Mouse (Mus musculus): ENCODE data around the gene Zfp691. TPM values are rescaled to one million over a fixed set of nuclear protein-coding genes. Genes with fewer than 3 reads are reported as not detected.

Gene Zfp691
- polyA plus RNA-seq, 1 experiment from 2014 or later, result 11.0 TPM

DNA sequence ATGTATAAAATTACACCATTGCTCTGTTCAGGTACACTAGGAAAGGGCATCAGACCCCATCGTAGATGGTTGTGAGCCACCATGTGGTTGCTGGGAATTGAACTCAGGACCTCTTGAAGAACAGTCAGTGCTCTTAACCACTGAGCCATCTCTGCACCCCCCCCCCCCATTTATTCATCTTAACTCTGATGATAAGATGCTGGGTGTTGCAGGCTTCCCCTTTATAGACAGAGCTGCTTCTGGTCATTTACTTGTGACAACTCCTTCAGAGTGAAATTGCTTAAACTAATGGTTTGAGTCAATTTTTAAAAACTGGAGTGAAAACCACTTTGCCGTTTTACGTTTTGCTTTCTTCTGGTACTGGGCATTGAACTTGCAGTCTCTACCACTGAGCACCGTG lies 18.8 kb upstream of the Zfp691 start:
- Histone ChIP-seq H3K4me1 (ENCODE audit: control insufficient read depth, insufficient read depth, low read length) (no peaks in the 10 kb centered on the region), H3K9me3 (ENCODE audit: control insufficient read depth, low read length) (no peaks in the 10 kb centered on the region), H3K4me2 (replicated peaks; ENCODE audit: low read depth, low read length) (no peak overlapping the region), H3K27ac (ENCODE audit: low read depth, low read length) (no peak overlapping the region), H3K27me3 (ENCODE audit: control insufficient read depth, insufficient read depth, low read length) (no peaks in the 10 kb centered on the region), H3K9ac (ENCODE audit: low read depth, low read length) (no peak overlapping the region), H3K4me3 (ENCODE audit: low read length) (no peak overlapping the region), H3K36me3 (ENCODE audit: control insufficient read depth, insufficient read depth, low read length) (0 out of 2 replicates have a peak, but pooled peaks cover 3% of the 10 kb centered on the region)
- WGBS, result 93% methylated on average over 4 of the region's 4 CpGs
- no peak for ATAC-seq (ENCODE audit: low FRiP score, low TSS enrichment)

DNA sequence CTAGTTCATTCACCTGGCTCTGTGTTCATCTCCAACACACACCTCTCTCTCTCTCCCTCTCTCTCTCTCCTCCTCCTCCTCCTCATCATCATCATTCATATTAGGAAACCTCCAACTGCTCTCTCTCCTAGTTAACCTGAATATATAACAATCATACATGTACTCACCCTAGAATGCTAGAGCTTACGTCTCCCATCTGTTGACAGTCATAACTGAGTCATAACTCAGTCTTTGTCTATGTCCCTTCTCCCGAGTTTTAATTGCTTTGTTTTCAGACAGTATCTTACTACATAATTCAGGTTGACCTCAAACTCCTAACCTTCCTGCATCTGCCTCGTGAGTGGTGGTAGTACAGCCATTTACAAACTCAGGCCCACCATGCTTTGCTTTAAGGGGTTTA lies 17.3 kb upstream of the Zfp691 start:
- H3K27ac ChIP-seq (ENCODE audit: low read depth, low read length), result no peak overlapping the region
- no peaks in the 10 kb centered on the region for H3K9me3 ChIP-seq (ENCODE audit: control insufficient read depth, low read length)
- 66% methylated on average over 3 of the region's 3 CpGs for WGBS
- H3K4me1 ChIP-seq (ENCODE audit: control insufficient read depth, insufficient read depth, low read length), result no peaks in the 10 kb centered on the region
- H3K4me2 ChIP-seq (replicated peaks; ENCODE audit: low read depth, low read length), result no peak overlapping the region
- H3K36me3 ChIP-seq (ENCODE audit: control insufficient read depth, insufficient read depth, low read length), result no peaks in the 10 kb centered on the region
- ATAC-seq (ENCODE audit: low FRiP score, low TSS enrichment), result no peak
- no peaks in the 10 kb centered on the region for H3K27me3 ChIP-seq (ENCODE audit: control insufficient read depth, insufficient read depth, low read length)
- H3K4me3 ChIP-seq (ENCODE audit: low read length), result no peak overlapping the region
- no peak overlapping the region for H3K9ac ChIP-seq (ENCODE audit: low read depth, low read length)

DNA sequence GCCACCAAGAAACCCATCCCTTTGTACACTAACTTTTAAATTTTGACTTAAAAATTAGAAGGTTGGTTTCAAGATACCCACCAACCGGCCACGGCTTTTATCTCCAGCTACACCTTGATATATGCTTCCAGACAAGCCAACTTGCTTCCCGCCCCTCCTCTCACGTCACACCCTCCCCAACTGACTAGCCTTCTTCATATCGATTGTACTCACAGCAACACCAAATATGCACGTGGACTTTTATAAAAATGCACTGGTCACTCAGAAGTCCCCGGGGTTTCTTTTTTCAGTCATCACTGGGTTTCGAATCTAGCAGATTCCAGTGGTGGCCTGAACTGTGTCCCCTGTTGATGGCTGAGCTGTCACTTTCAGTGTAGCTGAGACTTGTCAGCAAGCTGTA lies 16.6 kb upstream of the Zfp691 start:
- H3K4me1 ChIP-seq (ENCODE audit: control insufficient read depth, insufficient read depth, low read length), result no peaks in the 10 kb centered on the region
- H3K9ac ChIP-seq (ENCODE audit: low read depth, low read length), result no peak overlapping the region
- no peak overlapping the region for H3K27ac ChIP-seq (ENCODE audit: low read depth, low read length)
- H3K36me3 ChIP-seq (ENCODE audit: control insufficient read depth, insufficient read depth, low read length), result no peaks in the 10 kb centered on the region
- no peak for ATAC-seq (ENCODE audit: low FRiP score, low TSS enrichment)
- no peak overlapping the region for H3K4me3 ChIP-seq (ENCODE audit: low read length)
- H3K27me3 ChIP-seq (ENCODE audit: control insufficient read depth, insufficient read depth, low read length), result no peaks in the 10 kb centered on the region
- H3K9me3 ChIP-seq (ENCODE audit: control insufficient read depth, low read length), result no peaks in the 10 kb centered on the region
- WGBS, result 85% methylated on average over 8 of the region's 8 CpGs
- no peak overlapping the region for H3K4me2 ChIP-seq (replicated peaks; ENCODE audit: low read depth, low read length)

DNA sequence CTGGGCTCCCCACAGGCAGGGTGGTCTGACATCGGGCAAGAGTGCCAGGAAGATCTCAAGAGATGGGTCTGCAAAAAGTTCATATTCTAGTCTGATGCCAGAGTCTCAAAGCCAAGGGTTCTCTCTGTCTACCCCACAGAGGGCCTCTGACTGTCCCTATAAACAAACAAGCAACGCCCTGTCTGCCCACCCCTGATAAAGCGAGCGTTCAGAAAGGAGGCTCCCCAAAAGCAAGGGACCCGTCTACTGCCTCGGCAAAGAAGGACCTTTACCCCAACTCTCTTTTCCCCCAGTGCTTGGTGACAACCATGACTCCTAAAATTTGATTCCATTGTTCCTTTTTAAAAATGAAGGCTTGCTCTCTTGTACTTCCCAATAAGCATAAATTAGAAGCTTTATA lies 15.9 kb upstream of the Zfp691 start, which contains the start of gene Ermap:
TSS of gene Ermap (minus strand) at position 148 of the 400 bp plus-strand sequence.
- H3K4me3 ChIP-seq (ENCODE audit: low read length), result no peak within 1 kb of the TSS
- H3K4me2 ChIP-seq (replicated peaks; ENCODE audit: low read depth, low read length), result no peak within 1 kb of the TSS
- no peak for ATAC-seq (ENCODE audit: low FRiP score, low TSS enrichment)
- no peaks in the 10 kb centered on the region for H3K4me1 ChIP-seq (ENCODE audit: control insufficient read depth, insufficient read depth, low read length)
- H3K36me3 ChIP-seq (ENCODE audit: control insufficient read depth, insufficient read depth, low read length), result no peaks in the 10 kb centered on the region
- H3K9ac ChIP-seq (ENCODE audit: low read depth, low read length), result no peak within 1 kb of the TSS
- H3K27me3 ChIP-seq (ENCODE audit: control insufficient read depth, insufficient read depth, low read length), result no peaks in the 10 kb centered on the region
- 71% methylated on average over 6 of the region's 6 CpGs for WGBS
- H3K9me3 ChIP-seq (ENCODE audit: control insufficient read depth, low read length), result no peaks in the 10 kb centered on the region
- H3K27ac ChIP-seq (ENCODE audit: low read depth, low read length), result no peak within 1 kb of the TSS

DNA sequence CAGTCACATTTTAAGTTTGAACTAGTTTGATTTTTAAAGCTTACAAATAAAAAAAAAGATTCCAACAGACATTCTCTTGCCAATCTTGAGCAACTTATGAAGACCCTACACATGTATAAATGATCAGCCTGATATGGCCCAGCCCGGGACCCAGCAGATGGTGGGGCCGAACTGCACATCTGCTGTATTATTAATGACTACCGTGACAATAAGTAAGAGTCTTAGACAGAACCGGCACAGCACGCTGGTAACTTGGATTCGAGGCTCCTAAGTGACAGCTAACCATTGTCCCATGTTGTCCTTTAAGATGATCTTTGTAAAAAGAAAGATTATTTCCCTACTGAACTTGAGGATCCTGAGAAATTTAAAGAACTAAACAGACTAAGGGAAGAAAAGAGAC lies 15.4 kb upstream of the Zfp691 start:
- Histone ChIP-seq H3K4me2 (replicated peaks; ENCODE audit: low read depth, low read length) (no peak overlapping the region), H3K9me3 (ENCODE audit: control insufficient read depth, low read length) (no peaks in the 10 kb centered on the region), H3K4me3 (ENCODE audit: low read length) (no peak overlapping the region), H3K27me3 (ENCODE audit: control insufficient read depth, insufficient read depth, low read length) (no peaks in the 10 kb centered on the region), H3K27ac (ENCODE audit: low read depth, low read length) (no peak overlapping the region), H3K4me1 (ENCODE audit: control insufficient read depth, insufficient read depth, low read length) (no peaks in the 10 kb centered on the region), H3K36me3 (ENCODE audit: control insufficient read depth, insufficient read depth, low read length) (no peaks in the 10 kb centered on the region), H3K9ac (ENCODE audit: low read depth, low read length) (no peak overlapping the region)
- WGBS, result 84% methylated on average over 6 of the region's 6 CpGs
- no peak for ATAC-seq (ENCODE audit: low FRiP score, low TSS enrichment)

DNA sequence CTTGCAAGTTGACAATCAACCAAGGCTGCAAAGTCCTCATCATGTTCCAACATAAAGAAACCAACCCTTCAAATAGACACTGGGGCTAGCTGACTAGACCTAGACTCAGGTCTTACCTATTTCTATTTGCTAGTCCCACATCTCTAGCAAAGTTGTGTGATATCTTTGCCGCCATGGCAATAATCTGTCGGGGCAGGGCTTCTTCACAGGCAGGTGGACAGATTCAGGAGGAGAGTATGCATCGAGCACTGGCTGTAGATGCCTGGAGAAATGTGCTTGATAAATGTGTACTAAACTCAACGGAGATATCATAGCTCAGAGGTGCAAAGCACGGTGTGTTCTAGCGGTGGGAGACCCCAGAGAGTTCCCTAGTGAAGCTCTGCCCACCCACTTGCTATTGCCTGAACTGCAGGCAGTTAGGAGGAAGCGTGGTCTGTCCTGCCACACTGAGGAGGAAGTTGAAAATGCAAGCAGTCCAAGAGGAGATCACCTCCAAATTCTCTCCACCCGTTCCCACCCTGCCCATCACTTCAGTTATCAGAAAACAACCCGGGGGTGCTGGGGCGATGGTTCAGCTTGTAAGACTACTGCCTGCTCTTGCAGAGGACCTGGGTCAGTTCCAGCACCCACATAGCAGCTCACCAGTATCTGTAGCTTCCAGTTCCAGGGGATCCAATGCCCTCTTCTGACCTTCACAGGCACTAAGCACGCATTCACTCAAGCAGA lies 14.2 kb upstream of the Zfp691 start:
- H3K4me3 ChIP-seq (ENCODE audit: low read length), result no peak overlapping the region
- no peak for ATAC-seq (ENCODE audit: low FRiP score, low TSS enrichment)
- H3K4me2 ChIP-seq (replicated peaks; ENCODE audit: low read depth, low read length), result no peak overlapping the region
- WGBS, result 45% methylated on average over 11 of the region's 11 CpGs
- no peak overlapping the region for H3K9ac ChIP-seq (ENCODE audit: low read depth, low read length)
- no peaks in the 10 kb centered on the region for H3K36me3 ChIP-seq (ENCODE audit: control insufficient read depth, insufficient read depth, low read length)
- no peaks in the 10 kb centered on the region for H3K4me1 ChIP-seq (ENCODE audit: control insufficient read depth, insufficient read depth, low read length)
- no peaks in the 10 kb centered on the region for H3K9me3 ChIP-seq (ENCODE audit: control insufficient read depth, low read length)
- no peaks in the 10 kb centered on the region for H3K27me3 ChIP-seq (ENCODE audit: control insufficient read depth, insufficient read depth, low read length)
- H3K27ac ChIP-seq (ENCODE audit: low read depth, low read length), result no peak overlapping the region

DNA sequence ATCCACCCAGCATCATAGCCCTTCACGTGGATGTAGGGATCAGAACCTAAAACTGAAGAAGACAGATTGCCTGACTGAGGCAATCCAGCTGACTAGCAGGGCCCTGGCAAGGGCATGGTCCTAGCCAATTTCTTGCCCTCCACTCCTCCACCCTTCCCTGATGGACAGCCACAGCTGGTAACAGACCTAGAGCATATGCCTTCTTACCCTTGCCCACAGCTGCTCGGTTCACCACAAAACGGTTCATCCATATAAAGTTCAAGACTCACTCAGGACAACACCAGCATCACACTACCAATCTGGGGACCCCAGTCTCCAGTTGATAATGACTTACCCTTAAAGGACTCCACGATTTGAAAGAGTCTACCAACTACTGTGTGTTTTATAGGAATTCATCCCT lies 11.8 kb upstream of the Zfp691 start:
- Histone ChIP-seq H3K27ac (ENCODE audit: low read depth, low read length) (no peak overlapping the region), H3K9me3 (ENCODE audit: control insufficient read depth, low read length) (no peaks in the 10 kb centered on the region), H3K4me1 (ENCODE audit: control insufficient read depth, insufficient read depth, low read length) (no peaks in the 10 kb centered on the region), H3K4me3 (ENCODE audit: low read length) (no peak overlapping the region), H3K36me3 (ENCODE audit: control insufficient read depth, insufficient read depth, low read length) (no peaks in the 10 kb centered on the region), H3K9ac (ENCODE audit: low read depth, low read length) (no peak overlapping the region), H3K27me3 (ENCODE audit: control insufficient read depth, insufficient read depth, low read length) (no peaks in the 10 kb centered on the region), H3K4me2 (replicated peaks; ENCODE audit: low read depth, low read length) (no peak overlapping the region)
- WGBS, result 83% methylated on average over 4 of the region's 4 CpGs
- no peak for ATAC-seq (ENCODE audit: low FRiP score, low TSS enrichment)

DNA sequence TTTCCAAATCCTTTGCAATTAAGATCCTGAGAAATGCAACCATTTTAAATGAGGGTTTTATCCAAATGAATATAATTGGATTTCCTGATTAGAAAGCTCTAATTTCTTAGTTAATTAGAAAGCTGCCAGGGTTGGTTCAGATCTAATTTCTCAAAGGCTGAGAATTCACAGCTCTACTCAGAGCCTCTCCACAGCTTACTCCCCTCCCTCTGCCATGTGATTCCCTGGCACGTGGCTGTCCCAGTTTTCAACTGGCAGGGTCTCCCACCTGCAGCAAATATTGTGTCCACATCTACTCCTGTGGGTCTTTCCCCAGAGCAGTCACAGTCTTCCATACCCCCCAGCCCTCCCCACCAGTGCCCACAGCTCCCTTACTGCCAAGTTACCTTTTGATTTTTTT lies 9.5 kb upstream of the Zfp691 start:
- no peak overlapping the region for H3K27ac ChIP-seq (ENCODE audit: low read depth, low read length)
- no peak for ATAC-seq (ENCODE audit: low FRiP score, low TSS enrichment)
- no peaks in the 10 kb centered on the region for H3K36me3 ChIP-seq (ENCODE audit: control insufficient read depth, insufficient read depth, low read length)
- H3K27me3 ChIP-seq (ENCODE audit: control insufficient read depth, insufficient read depth, low read length), result no peaks in the 10 kb centered on the region
- H3K4me1 ChIP-seq (ENCODE audit: control insufficient read depth, insufficient read depth, low read length), result no peaks in the 10 kb centered on the region
- H3K4me2 ChIP-seq (replicated peaks; ENCODE audit: low read depth, low read length), result no peak overlapping the region
- H3K4me3 ChIP-seq (ENCODE audit: low read length), result no peak overlapping the region
- WGBS, result 56% methylated on average over 1 of the region's 1 CpGs
- no peak overlapping the region for H3K9ac ChIP-seq (ENCODE audit: low read depth, low read length)
- H3K9me3 ChIP-seq (ENCODE audit: control insufficient read depth, low read length), result no peaks in the 10 kb centered on the region

DNA sequence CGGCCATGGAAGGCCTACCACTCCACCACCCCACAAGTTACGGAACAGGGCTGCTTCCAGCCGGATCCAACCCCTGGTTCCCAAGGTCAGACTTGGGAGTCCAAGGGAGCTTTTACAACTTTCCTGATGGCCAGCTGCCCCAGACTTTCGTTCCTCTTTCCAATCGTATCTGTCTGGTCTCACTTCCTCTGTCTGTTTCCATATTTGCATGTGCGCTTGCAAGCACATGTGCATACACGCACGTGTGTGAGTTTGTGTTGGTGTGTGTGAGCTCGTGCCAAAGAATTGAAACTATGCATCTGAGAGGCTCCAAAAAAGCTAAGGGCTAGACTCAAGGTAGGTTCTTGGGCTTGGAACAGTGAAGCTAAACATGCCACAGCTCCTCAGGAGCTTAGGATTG lies 7.5 kb upstream of the Zfp691 start:
- 89% methylated on average over 9 of the region's 9 CpGs for WGBS
- Histone ChIP-seq H3K9ac (ENCODE audit: low read depth, low read length) (no peak overlapping the region), H3K4me2 (replicated peaks; ENCODE audit: low read depth, low read length) (no peak overlapping the region), H3K4me1 (ENCODE audit: control insufficient read depth, insufficient read depth, low read length) (no peaks in the 10 kb centered on the region), H3K4me3 (ENCODE audit: low read length) (no peak overlapping the region), H3K36me3 (ENCODE audit: control insufficient read depth, insufficient read depth, low read length) (no peaks in the 10 kb centered on the region), H3K27me3 (ENCODE audit: control insufficient read depth, insufficient read depth, low read length) (no peaks in the 10 kb centered on the region), H3K9me3 (ENCODE audit: control insufficient read depth, low read length) (no peaks in the 10 kb centered on the region), H3K27ac (ENCODE audit: low read depth, low read length) (no peak overlapping the region)
- no peak for ATAC-seq (ENCODE audit: low FRiP score, low TSS enrichment)
